Mouse (Mus musculus) hindlimb bud, embryonic 11.5 days (tissue): Measurements from ENCODE around the gene Mroh7.

Experiments
- DNase-seq: peaks from one replicate; pipeline ENCODE4 v3.0.0-alpha.2; 2012; ENCODE audit warnings: low read depth, low spot score; ENCODE audit errors: extremely low spot score

The Mroh7 gene

DNA sequence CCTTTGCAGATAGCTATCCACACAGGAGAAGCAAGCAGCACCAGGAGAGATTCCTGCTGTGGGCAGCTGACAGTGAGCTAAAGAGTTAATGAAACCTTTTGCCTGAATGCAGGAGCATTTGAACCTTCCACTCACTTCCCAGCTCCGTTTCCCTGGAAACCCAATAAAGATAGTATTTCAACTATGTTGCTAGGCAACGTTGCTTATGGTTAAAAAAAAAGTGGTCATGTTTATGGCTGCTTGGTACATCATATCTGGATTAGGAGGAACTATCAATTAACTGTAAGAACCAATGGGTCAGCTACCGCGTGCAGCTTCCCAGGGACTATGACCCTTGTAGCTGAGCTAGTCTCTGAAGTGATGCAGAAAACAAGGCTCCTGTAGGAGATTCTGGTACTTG is 29.9 kb downstream of the Mroh7 start:
- DNase-seq, result no peak

DNA sequence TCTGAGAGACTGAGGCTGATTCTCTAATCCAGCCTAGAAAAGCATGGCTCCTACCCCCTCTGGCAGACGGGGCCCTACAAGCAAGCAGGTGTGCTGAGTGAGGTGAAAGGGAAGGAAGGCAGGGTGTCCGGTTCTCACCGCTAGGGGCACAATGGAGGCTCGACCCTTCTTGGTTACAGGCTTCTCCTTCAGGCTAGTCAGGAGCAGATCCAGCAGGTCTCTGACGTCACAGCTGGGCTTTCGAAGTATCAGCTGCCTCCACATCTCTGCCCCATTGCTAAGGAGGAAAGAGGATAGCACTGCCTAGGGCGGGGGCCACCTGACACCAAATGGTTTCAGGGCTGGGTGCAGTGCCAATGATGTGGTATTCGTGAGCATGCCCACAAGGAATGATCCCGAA is 30.7 kb downstream of the Mroh7 start:
- DNase-seq, result peak; percentile 42

DNA sequence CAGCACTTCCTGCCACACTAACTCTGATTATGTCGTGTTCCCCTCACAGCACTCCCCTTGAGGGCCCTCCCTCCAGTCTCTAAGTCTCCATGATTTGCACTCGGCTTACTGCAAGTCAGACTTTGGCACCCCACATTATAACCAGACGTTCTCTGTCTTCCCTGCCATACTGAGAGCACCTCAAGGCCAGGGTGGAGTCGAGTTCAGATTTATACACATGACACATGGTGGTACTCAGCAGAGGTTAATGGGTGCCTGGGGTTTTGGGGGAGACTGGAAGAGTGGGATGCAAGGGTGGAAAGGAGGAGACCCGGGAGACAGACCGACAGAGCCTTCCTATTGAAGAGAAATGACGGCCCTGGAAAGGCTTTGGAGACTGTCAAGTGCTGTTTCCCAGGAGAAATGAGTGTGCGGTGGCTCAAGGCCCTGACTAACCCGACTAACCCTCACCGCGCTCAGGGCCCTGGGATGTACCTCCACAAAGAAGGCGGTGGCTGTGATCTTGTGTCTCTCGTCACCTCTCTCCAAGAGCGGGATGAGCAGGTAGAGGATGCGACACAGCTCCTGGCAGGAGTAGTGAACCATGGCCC is 36.8 kb downstream of the Mroh7 start:
- DNase-seq, result no peak

DNA sequence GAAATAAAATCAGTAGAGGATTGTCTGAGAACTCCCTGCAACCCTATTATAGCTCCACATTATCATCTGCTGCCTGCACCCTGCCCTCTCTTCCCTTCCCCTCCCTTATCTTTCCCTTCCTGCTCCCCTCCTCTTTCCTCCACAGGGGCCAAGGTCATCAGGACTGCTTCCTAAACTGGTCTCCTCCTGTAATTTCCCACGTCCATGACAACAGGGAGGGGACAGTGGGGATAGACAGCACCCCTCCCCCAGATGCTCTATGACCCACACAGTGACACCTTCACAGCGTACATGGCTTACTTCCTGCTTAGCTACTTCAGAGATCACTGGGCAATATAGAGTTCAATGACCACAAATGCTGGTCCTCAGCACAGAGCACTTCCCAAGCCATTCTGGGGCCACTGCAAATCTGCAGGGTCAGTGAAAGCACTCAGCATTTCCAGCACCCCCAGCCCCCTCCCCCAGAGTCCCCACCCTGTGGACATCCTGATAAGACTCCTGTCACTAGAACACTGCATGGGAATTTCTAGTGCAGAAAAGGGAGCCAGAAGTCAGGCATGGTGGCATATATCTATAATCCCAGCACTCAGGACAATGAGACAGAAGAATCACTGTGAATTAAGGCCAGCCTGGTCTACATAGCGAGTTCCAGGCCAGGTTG is 42.0 kb downstream of the Mroh7 start:
- DNase-seq, result no peak

DNA sequence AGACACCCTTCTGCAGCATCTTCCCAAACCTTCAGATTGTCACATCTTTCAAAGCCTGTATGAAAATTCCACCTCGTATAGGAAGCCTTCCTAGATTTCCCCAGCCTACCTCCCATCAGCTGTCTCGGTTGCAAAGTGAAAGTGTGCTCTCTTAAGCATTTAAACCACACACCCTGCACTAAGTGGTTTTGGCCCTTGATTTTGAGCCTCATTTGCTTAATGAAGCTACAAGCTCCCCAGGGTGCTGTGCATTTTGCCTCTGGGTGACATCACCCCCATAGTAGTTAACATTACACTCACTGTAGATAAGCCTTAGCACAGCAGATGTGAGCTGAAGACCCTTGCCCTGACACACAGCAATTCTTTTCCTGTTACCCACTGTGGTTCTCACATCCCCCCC is 49.8 kb downstream of the Mroh7 start:
- no peak for DNase-seq

DNA sequence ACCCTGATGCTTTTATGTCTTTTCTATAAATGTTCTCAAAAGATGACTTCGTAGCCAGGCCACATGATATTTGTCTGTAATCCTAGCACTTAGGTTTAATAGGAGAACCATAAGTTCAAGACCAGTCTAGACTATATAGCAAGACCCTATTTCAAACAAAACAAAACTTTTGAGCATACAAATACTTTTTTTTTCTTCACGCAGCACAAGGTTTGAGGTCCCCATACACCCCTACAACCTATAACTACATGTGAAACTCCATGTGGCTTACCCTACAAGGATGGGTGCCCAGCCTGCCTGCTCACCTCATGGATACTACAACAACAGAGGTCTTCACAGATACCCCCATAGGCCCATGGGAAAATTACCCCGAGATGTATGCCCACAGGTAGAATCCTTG is 51.6 kb downstream of the Mroh7 start:
- no peak for DNase-seq

DNA sequence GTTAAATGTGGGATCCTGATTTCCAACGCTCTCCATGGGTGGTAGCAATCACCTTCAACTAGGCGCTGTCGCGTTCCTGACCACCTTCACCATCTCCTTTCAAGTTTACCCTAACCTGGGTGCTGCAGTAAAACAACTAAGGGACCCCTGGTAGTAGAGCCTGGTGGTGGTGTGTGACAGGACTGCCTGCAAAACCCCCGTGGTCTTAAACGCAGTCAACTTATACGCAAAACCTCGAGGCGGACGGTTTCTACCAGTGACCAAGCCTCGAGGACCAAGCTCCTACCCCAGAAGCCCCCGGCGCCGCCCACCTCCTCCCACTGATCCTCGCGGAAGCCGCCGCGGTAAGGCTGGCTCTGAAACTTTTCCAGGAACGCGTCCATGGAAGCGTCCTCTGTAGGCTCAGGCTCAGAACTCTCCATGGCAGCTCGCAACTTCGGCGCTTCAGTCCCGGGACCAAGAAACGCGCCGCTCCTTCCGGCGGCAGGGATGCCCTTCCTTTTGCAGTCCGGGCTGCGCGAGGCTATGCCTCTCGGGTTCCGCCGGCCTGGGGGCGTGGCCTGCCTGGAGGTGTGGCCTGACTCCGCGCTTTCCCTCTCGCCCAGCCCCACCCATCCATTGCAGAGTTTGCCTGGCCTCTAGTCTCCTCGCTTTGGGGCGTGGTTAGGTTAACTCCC is 52.1 kb downstream of the Mroh7 start, which contains the start of gene Ttc4:
TSS of gene Ttc4 (minus strand) at position 503 of the 677 bp plus-strand sequence.
- peak; percentile 61 for DNase-seq

DNA sequence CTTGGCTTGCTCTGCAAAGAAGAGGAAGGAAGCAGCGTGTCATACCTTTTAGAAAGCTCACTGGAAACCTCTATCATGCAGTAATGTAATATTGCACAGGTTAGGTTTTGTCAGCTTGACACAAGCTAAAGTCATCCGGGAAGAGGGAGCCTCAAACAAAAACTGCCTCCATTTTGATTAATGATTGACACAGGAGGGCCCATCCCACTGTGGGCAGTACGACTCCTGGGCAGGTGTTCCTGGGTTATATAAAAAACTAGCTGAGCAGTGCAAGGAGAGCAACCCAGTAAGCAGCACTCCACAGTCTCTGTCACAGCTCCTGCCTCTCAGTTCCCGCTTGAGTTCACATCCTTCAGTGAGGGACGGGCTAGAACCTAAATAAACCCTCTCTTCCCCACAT is 54.0 kb downstream of the Mroh7 start:
- DNase-seq, result no peak

DNA sequence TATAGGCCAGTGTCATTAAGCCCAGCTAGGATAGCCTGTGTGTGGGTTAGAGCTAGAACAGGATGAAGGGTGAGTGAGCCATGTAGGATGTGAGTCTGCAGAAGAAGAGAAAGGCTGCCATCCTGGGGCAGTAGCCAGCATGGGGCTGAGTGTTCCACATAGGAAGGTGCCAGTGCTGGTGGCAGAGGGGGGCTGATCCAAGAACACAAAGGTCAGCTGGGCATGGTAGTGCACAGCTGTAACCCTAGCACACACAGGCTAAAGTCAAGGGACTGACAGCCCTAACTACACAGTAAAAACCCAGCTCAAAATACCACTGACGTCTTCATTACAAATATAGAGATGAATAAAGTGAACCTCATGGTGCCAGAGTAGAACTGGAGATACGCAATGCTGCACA is 64.2 kb downstream of the Mroh7 start:
- no peak for DNase-seq

DNA sequence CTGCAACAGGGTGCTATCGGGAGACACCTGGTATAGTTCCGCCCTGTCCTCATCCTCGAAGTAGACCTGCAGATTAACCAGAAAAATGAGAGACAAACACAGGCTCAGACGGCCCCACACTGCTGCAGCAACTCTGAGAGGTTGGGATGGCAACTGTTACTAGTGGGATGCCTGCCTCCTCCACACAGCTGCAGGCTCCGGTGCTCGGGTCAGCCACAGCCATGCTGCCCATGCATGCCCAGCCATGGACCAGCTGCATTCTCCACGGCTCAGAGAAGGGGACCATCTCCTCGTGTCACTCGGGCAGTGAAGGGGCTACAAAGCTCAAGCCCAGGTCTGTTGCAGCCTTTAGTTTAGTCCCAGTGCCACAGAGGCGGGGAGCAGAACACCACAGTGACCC is 65.1 kb downstream of the Mroh7 start:
- no peak for DNase-seq

DNA sequence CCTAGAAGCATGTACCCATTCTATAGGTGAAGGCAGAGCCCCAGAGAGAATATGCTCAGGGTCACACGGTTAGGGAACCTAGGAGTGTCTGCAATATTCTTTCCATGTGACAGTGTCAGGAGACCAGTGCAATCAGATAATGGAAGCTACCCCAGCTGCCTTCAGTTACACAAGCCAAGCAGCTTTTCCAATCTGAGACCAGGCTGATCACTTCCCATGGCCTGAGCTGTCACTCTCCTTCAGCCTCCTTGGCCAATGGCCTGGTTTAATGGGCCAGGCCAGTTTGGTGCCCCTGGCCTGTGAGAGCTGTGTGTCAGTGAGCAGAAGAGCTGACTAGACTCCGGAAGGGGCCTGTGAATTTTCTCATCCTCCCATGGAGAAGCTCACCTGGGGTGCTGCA is 65.5 kb downstream of the Mroh7 start:
- DNase-seq, result no peak

DNA sequence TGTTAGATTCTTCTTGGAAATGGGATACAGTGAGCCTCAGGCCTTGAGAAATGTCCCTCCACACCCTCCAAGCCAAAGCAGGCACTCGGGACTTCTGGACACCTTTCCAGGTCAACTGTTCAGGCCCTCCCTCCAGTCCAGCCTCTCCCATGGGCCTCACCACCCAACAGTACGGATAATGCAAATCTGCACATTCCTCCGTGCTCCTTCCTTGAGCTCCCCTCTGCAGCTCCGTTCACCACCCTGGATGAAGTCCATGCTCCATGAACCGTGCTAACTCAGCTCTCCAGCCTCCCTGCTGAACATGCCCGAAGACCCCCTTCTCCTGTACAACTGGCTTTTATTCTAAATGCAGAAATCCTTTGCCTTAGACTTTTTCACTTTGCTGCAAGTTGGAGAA is 66.0 kb downstream of the Mroh7 start:
- DNase-seq, result no peak

DNA sequence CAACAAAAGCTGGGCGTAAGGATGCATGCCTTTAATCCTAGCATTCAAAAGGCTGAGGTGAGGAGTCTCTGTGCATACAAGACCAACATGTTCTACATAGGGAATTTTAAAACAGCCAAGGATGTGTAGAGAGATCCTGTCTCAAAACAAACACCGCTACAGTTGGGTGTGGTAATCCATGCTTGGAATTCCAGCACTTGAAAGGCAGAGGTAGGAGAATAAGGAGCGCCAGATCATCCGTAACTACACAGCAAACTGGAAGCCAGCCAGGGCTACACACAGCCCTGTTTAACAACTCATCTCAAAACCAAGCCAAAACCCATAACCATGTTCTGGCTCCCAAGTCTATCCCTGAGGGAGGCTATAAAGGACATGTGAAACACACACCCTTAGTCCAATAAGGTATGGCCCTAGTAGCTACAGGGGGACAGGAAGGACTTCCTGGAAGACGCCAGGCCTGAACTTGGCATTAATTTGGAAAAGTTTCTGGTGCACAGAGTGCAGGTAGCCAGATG is 66.7 kb downstream of the Mroh7 start:
- DNase-seq, result no peak

DNA sequence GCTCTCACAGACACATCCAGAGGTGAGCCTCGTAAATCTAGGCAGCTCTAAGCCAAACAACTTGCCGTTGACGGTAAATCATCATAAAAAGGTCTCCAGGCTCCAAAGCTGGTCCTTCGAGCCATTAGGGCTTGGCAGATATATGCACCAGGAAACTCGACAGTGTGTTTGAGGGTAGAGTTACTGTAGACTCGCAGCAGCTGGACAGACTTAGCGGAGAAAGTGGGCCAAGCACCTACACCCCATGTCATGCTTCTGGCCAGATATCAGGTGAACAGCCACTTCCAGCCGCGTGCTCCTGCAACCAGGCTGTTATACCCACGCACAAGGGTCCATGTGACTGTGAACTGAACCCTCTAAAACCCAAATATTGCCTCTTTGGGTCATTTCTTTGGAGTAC is 75.0 kb downstream of the Mroh7 start:
- DNase-seq, result no peak

DNA sequence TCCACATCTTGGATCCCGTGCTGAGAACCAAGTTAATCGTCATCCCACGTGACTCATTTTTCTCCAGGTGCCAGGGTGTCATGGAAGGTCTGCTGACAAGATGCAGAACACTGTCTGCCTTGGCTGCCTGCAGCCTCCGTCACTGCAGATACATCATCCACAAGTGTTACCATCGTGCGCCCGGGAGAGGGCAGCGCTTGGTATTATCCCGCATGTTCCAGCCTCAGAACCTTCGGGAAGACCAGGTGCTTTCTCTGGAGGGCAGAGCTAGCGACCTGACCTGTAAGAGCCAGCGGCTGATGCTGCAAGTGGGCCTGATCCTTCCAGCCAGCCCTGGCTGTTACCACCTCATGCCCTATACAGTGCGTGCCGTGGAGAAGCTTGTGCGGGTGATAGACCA is 77.7 kb downstream of the Mroh7 start:
- DNase-seq, result no peak

DNA sequence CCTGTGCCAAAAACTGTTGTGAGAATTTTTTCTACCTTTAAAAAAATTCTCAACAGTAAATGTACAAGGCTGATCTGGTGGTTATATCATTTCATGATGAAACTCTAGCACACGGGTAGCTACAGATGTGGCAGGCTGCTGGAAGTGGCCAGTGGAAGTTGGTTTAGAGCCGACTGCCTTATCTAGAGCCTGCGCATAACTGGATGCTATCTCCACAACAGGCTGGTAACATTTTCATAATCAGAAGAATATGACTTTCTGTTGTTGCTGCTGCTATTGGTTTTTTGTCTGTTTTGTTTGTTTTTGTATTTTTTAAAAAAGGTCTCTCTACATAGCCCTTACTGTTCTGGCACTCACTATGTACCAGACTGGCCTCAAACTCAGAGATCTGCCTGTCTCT is 78.2 kb downstream of the Mroh7 start:
- no peak for DNase-seq

DNA sequence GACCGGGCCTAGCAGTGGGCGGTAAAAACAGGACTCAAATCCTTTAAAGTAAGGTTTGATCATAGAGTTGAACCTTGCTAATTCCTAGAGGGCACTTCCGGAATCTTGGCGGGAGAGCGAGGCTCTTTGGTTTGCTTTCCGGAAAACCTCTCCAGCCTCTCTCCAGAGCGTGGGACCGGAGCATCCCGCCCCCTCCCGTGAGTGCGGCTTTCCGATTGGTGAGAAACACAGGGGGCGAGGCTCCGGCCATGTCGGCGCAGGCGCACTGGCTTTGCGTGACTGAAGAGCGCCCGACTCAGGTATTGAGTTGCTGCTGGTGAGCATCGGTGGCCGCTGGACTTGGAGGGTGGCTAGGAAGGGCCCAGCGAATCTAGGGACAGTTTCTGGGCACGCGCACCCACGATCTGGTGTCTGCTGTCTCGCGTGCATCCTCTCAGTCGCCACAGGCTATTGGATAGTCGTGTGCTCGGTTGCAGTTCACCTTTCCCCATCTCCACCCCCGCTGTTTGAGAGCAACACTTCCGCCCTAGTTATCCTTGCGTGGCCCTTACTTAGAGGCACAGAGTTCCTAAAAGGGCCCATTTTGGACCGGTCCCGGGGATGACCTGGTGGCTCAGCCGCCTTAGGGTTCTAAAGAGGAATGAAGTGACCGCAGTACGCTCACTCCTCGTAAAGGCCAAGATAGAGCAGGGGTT is 79.7 kb downstream of the Mroh7 start, which contains the start of gene Pars2:
TSS of gene Pars2 (plus strand) at position 237 of the 695 bp plus-strand sequence.
- peak; percentile 93 for DNase-seq

DNA sequence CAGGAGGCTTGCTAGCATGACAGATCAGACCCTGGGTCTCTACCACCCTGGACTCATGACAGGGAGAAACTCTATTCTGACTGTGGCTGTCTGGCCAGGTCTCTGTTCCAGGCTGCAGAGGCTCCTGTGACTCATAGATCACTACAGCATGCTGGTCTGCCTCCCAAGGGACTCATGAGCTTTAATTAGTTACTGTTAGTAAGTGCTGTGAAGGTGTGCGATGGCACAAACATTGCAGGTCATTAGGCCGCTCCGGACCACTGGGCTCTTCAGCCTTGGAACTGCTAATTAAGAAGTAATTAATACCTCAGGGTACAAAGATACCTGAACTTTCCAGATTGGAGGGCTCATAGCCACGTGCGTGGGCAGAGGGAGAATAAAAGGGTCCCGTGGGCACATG is 83.6 kb downstream of the Mroh7 start:
- no peak for DNase-seq

DNA sequence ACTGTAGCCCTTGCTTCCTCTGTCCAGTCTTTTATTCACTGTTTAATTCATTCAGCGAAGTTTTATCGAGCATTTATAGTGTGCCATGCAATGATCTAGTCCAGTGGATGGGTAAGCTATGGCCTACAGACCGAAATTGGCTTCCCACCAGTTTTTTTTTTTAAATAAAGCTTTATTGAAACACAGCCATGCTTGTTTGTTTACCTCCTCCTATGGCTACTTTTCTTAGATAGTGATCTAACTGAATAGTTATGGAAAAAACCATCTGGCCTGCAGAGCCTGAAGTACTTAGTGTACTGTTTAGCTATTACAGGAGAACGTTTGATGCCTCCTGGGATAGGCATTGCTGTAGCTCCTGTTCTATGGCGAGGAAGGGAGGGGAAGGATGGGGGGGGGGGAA is 84.9 kb downstream of the Mroh7 start:
- no peak for DNase-seq

DNA sequence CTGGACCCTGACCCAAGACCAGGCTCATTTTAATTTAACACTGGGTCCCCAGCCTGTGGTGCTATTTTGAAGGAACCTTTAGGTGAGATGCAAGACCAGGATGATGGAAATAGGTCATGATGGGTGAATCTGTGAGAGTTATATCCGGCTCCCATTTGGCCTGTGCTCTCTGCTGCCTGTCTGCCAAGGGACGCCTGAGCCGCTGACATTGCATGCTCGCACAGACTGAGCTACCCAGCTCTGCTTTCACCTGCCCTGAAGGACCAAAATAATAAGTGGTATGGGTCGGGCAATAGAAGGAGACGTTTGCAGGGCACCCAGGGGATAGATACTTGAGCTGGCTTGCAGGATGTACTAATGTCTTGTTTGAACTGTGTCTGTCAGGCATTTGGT is 86.5 kb downstream of the Mroh7 start:
- DNase-seq, result no peak

DNA sequence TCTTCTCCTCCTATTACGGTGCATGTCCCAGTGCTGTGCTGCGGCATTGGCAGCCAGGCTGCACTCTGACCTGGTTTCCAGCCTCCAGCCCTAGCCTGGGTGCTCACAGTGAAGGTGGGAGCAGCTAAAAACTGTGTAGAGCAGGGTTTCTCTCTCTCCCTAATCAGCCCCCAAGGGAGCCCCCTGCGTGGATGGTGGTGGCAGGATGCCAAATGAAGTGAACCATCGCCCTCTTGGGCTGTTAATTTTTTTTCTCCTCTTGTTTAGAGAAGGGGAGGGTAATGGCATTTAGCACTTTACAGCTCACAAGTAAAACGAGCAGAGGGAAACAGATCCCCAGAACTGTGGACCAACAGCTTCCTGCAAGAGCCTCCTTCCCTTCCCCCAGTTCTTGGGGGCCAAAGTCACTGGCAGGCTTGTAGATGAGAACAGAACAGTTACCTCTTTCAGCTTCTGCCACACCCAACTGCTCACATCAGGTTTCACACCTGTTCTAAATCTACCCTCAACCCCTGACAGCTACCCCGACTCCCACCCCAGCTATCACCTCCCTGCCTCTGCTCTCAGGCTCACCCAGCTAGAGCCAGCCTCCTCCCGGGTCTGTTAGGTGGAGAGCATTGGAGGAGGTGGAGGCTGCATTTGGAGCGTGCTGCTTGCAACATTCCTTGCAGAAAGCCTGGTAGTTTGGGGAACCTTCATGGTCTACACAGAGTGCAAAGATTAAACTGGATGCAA is 87.1 kb downstream of the Mroh7 start:
- DNase-seq, result no peak
